Mouse (Mus musculus): Measurements from ENCODE around the gene Camk2d. TPM values are rescaled to one million over a fixed set of nuclear protein-coding genes. Genes with fewer than 3 reads are reported as not detected.

Gene Camk2d
- total and polyA plus RNA-seq, 3 experiments, result 66.1 to 80.4 (median 77.3) TPM

GRCm38 (mm10) chr3:126547941-126548340, 48.2 kb upstream of the Camk2d start:
- TF ChIP-seq ETS1 (conservative IDR thresholded peaks at IDR 0.05; ENCODE audit: low read depth, low read length) (no peak), BHLHE40 (IDR thresholded peaks at IDR 0.05; ENCODE audit: low read depth, low read length) (no peak), TCF12 (IDR thresholded peaks at IDR 0.05; ENCODE audit: low read depth, low read length) (no peak), ELF1 (IDR thresholded peaks at IDR 0.05; ENCODE audit: low read depth, low read length) (no peak), IRF4 (IDR thresholded peaks at IDR 0.05; ENCODE audit: low read depth, low read length) (no peak), NRF1 (IDR thresholded peaks at IDR 0.05; ENCODE audit: low read depth, low read length) (no peak), USF1 (IDR thresholded peaks at IDR 0.05; ENCODE audit: low read depth, low read length) (no peak), PAX5 (IDR thresholded peaks at IDR 0.05; ENCODE audit: low read length) (no peak), ZKSCAN1 (IDR thresholded peaks at IDR 0.05; ENCODE audit: borderline replicate concordance, low read depth, low read length) (no peak), SMC3 (IDR thresholded peaks at IDR 0.05; ENCODE audit: low read depth, low read length) (no peak), MAZ (IDR thresholded peaks at IDR 0.05; ENCODE audit: low read depth, low read length) (no peak)
- no peak for DNase-seq (ENCODE audit: extremely low read depth)
- no peak overlapping the region for H3K9ac ChIP-seq (ENCODE audit: insufficient read depth, low read depth)
- H3K36me3 ChIP-seq (replicated peaks in 1 of 2; ENCODE audit: control insufficient read depth in 1 of 2, insufficient read depth in 1 of 2, low read length in 1 of 2), result no peaks in the 10 kb centered on the region
- no peak overlapping the region for H3K27ac ChIP-seq (ENCODE audit: insufficient read depth, low read depth)
- H3K9me3 ChIP-seq (replicated peaks; ENCODE audit: low read length), result no peaks in the 10 kb centered on the region
- no peaks in the 10 kb centered on the region for H3K79me2 ChIP-seq (replicated peaks; ENCODE audit: control insufficient read depth, extremely low read depth, insufficient read depth, poor library complexity, severe bottlenecking)
- H3K4me3 ChIP-seq (replicated peaks in 1 of 3; ENCODE audit: low read depth in 2 of 3, low read length in 2 of 3, poor library complexity in 1 of 3), result no peak overlapping the region
- H3K4me2 ChIP-seq (ENCODE audit: insufficient read depth, low read depth, poor library complexity, severe bottlenecking), result no peak overlapping the region
- in situ Hi-C loops (cut with MboI; ENCODE audit: low pct_ligation_motif_present, low pct_unique_long_range_greater_than_20kb, low sequenced_read_pairs) (no loop called here), dilution Hi-C loops (cut with MboI; ENCODE audit: extremely low pct_ligation_motif_present, extremely low pct_unique_long_range_greater_than_20kb, low sequenced_read_pairs) (no loop called here)
- no peaks in the 10 kb centered on the region for H3K27me3 ChIP-seq (replicated peaks)
- H3K4me1 ChIP-seq (ENCODE audit: control insufficient read depth in 1 of 2, insufficient read depth in 2 of 2), result 0 out of 4 replicates have a peak, but pooled peaks cover 0 to 2% of the 10 kb centered on the region in 2 experiments

GRCm38 (mm10) chr3:126563646-126564045, 32.5 kb upstream of the Camk2d start:
- H3K9ac ChIP-seq (ENCODE audit: insufficient read depth, low read depth), result no peak overlapping the region
- no peaks in the 10 kb centered on the region for H3K36me3 ChIP-seq (replicated peaks in 1 of 2; ENCODE audit: control insufficient read depth in 1 of 2, insufficient read depth in 1 of 2, low read length in 1 of 2)
- in situ Hi-C loops (cut with MboI; ENCODE audit: low pct_ligation_motif_present, low pct_unique_long_range_greater_than_20kb, low sequenced_read_pairs), result no loop called here
- H3K79me2 ChIP-seq (replicated peaks; ENCODE audit: control insufficient read depth, extremely low read depth, insufficient read depth, poor library complexity, severe bottlenecking), result no peaks in the 10 kb centered on the region
- H3K27me3 ChIP-seq (replicated peaks), result no peaks in the 10 kb centered on the region
- H3K9me3 ChIP-seq (replicated peaks; ENCODE audit: low read length), result peaks cover 4% of the 10 kb centered on the region
- TF ChIP-seq MXI1 (IDR thresholded peaks at IDR 0.05; ENCODE audit: low read depth, low read length) (no peak), ZNF384 (IDR thresholded peaks at IDR 0.05; ENCODE audit: low read depth, low read length) (no peak)
- H3K4me3 ChIP-seq (replicated peaks in 1 of 3; ENCODE audit: low read depth in 2 of 3, low read length in 2 of 3, poor library complexity in 1 of 3), result no peak overlapping the region
- no peak for DNase-seq (ENCODE audit: extremely low read depth)
- dilution Hi-C loops (cut with MboI; ENCODE audit: extremely low pct_ligation_motif_present, extremely low pct_unique_long_range_greater_than_20kb, low sequenced_read_pairs), result no loop called here
- H3K4me1 ChIP-seq (ENCODE audit: control insufficient read depth in 1 of 2, insufficient read depth in 2 of 2), result peaks cover 0 to 3% of the 10 kb centered on the region in 2 experiments; a peak in 1 of 4 replicates
- no peak overlapping the region for H3K27ac ChIP-seq (ENCODE audit: insufficient read depth, low read depth)
- H3K4me2 ChIP-seq (ENCODE audit: insufficient read depth, low read depth, poor library complexity, severe bottlenecking), result no peak overlapping the region

DNA sequence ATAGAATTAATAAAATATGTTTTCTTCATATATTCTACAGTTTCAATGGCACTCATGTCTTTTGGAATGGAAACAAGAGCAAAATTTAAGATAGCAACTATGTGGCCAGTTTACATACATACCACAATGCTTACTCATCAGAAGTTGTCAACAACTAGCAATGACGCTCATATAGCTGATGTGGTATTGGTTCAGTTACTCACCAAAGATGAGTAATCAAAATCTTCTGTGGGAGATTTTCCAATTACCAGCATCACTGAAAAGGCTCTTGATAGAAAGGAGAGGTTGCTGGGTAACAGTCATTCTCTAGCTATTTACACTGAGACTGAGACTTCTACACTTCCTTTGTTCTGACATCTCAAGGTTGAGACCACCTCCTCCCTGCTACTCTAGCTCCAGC, 25.5 kb upstream of the Camk2d start:
- Histone ChIP-seq H3K4me2 (ENCODE audit: insufficient read depth, low read depth, poor library complexity, severe bottlenecking) (no peak overlapping the region), H3K27ac (ENCODE audit: insufficient read depth, low read depth) (no peak overlapping the region), H3K79me2 (replicated peaks; ENCODE audit: control insufficient read depth, extremely low read depth, insufficient read depth, poor library complexity, severe bottlenecking) (no peaks in the 10 kb centered on the region), H3K36me3 (replicated peaks in 1 of 2; ENCODE audit: control insufficient read depth in 1 of 2, insufficient read depth in 1 of 2, low read length in 1 of 2) (no peaks in the 10 kb centered on the region), H3K9me3 (replicated peaks; ENCODE audit: low read length) (peaks cover 4% of the 10 kb centered on the region), H3K4me1 (ENCODE audit: control insufficient read depth in 1 of 2, insufficient read depth in 2 of 2) (no peaks in the 10 kb centered on the region), H3K4me3 (replicated peaks in 1 of 3; ENCODE audit: low read depth in 2 of 3, low read length in 2 of 3, poor library complexity in 1 of 3) (no peak overlapping the region), H3K27me3 (replicated peaks) (no peaks in the 10 kb centered on the region), H3K9ac (ENCODE audit: insufficient read depth, low read depth) (no peak overlapping the region)
- DNase-seq (ENCODE audit: extremely low read depth), result no peak
- dilution Hi-C loops (cut with MboI; ENCODE audit: extremely low pct_ligation_motif_present, extremely low pct_unique_long_range_greater_than_20kb, low sequenced_read_pairs) (no loop called here), in situ Hi-C loops (cut with MboI; ENCODE audit: low pct_ligation_motif_present, low pct_unique_long_range_greater_than_20kb, low sequenced_read_pairs) (loop anchor here (10.0 kb wide), 1 partner anchor 324 kb away; no protein-coding TSS in a partner anchor)
- no peak for TF ChIP-seq IRF4 (IDR thresholded peaks at IDR 0.05; ENCODE audit: low read depth, low read length)
- TF ChIP-seq POLR2AphosphoS2 (IDR thresholded peaks at IDR 0.05; ENCODE audit: low read depth, low read length), result no peak
- no peak for TF ChIP-seq RAD21 (IDR thresholded peaks at IDR 0.05; ENCODE audit: low read depth, low read length)
- TF ChIP-seq KAT2A (IDR thresholded peaks at IDR 0.05; ENCODE audit: insufficient replicate concordance, low read length), result no peak
- no peak for TF ChIP-seq SMC3 (IDR thresholded peaks at IDR 0.05; ENCODE audit: low read depth, low read length)
- TF ChIP-seq MEF2A (IDR thresholded peaks at IDR 0.05; ENCODE audit: borderline replicate concordance, low read depth, low read length), result no peak

Data from CH12.LX (cell line).